Mouse (Mus musculus): ENCODE measurements around the gene Nr5a1. TPM values are rescaled to one million over a fixed set of nuclear protein-coding genes. Genes with fewer than 3 reads are reported as not detected.

The Nr5a1 gene
- total and polyA plus RNA-seq, 3 experiments, result 0.04 TPM; not detected in 2

DNA sequence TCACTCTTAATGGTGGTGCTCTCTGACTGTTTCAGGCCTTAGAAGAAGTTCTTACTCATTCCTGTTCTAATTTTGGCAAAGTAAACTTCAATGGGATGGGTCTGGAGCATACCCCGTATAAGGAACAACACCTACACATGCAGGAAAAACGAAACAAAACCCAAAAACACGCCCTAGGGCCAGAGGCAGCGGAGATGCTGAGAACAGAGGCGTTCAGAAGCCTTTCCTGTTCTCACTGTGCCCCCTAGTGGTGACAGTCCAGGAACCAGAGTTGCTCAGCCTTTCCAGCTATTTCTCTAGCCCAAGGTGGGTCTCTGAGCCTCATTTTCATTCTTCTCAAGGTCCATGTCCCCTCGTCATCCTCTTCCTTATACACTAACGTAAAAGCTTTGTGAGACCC, 25.1 kb upstream of the Nr5a1 start:
- in situ Hi-C loops (cut with MboI; ENCODE audit: low pct_ligation_motif_present, low pct_unique_long_range_greater_than_20kb, low sequenced_read_pairs), result no loop called here
- Histone ChIP-seq H3K4me2 (ENCODE audit: insufficient read depth, low read depth, poor library complexity, severe bottlenecking) (no peak overlapping the region), H3K9ac (ENCODE audit: insufficient read depth, low read depth) (no peak overlapping the region), H3K27me3 (replicated peaks) (no peaks in the 10 kb centered on the region), H3K4me1 (ENCODE audit: control insufficient read depth in 1 of 2, insufficient read depth in 2 of 2) (peaks cover 0 to 18% of the 10 kb centered on the region in 2 experiments; a peak in 3 of 4 replicates), H3K36me3 (replicated peaks in 1 of 2; ENCODE audit: control insufficient read depth in 1 of 2, insufficient read depth in 1 of 2, low read length in 1 of 2) (peaks cover 0 to 28% of the 10 kb centered on the region in 2 experiments), H3K4me3 (replicated peaks in 1 of 3; ENCODE audit: low read depth in 2 of 3, low read length in 2 of 3, poor library complexity in 1 of 3) (no peak overlapping the region), H3K27ac (ENCODE audit: insufficient read depth, low read depth) (no peak overlapping the region), H3K79me2 (replicated peaks; ENCODE audit: control insufficient read depth, extremely low read depth, insufficient read depth, poor library complexity, severe bottlenecking) (no peaks in the 10 kb centered on the region), H3K9me3 (replicated peaks; ENCODE audit: low read length) (no peaks in the 10 kb centered on the region)
- DNase-seq (ENCODE audit: extremely low read depth), result peak; percentile 84
- TF ChIP-seq SMC3 (IDR thresholded peaks at IDR 0.05; ENCODE audit: low read depth, low read length) (peak; percentile 77), SIN3A (IDR thresholded peaks at IDR 0.05; ENCODE audit: low read length) (no peak), JUND (conservative IDR thresholded peaks at IDR 0.05; ENCODE audit: low read depth, low read length) (0 out of 2 replicates have a peak, but pooled peaks have one; percentile 18), GABPA (IDR thresholded peaks at IDR 0.05; ENCODE audit: insufficient replicate concordance, low read depth, low read length) (no peak), ZMIZ1 (IDR thresholded peaks at IDR 0.05; ENCODE audit: low read depth, low read length) (no peak), CTCF (conservative IDR thresholded peaks at IDR 0.05 in 1 of 2, IDR thresholded peaks at IDR 0.05 in 1 of 2; ENCODE audit: low read depth in 2 of 2, low read length in 2 of 2) (peak; percentile 88 to 94), MAZ (IDR thresholded peaks at IDR 0.05; ENCODE audit: low read depth, low read length) (no peak), RAD21 (IDR thresholded peaks at IDR 0.05; ENCODE audit: low read depth, low read length) (peak; percentile 85), BHLHE40 (IDR thresholded peaks at IDR 0.05; ENCODE audit: low read depth, low read length) (no peak), ZC3H11A (IDR thresholded peaks at IDR 0.05; ENCODE audit: low read depth, low read length) (peak; percentile 16; the same call in 1 of the 2 replicates), PAX5 (IDR thresholded peaks at IDR 0.05; ENCODE audit: low read length) (no peak), RCOR1 (conservative IDR thresholded peaks at IDR 0.05; ENCODE audit: low read depth, low read length) (no peak), TCF12 (IDR thresholded peaks at IDR 0.05; ENCODE audit: low read depth, low read length) (no peak), IRF4 (IDR thresholded peaks at IDR 0.05; ENCODE audit: low read depth, low read length) (peak; percentile 39; the same call in 1 of the 2 replicates), USF2 (conservative IDR thresholded peaks at IDR 0.05; ENCODE audit: low read depth, low read length) (no peak), NELFE (IDR thresholded peaks at IDR 0.05; ENCODE audit: low read depth, low read length) (peak; percentile 25; the same call in 1 of the 2 replicates)
- dilution Hi-C loops (cut with MboI; ENCODE audit: extremely low pct_ligation_motif_present, extremely low pct_unique_long_range_greater_than_20kb, low sequenced_read_pairs), result no loop called here

DNA sequence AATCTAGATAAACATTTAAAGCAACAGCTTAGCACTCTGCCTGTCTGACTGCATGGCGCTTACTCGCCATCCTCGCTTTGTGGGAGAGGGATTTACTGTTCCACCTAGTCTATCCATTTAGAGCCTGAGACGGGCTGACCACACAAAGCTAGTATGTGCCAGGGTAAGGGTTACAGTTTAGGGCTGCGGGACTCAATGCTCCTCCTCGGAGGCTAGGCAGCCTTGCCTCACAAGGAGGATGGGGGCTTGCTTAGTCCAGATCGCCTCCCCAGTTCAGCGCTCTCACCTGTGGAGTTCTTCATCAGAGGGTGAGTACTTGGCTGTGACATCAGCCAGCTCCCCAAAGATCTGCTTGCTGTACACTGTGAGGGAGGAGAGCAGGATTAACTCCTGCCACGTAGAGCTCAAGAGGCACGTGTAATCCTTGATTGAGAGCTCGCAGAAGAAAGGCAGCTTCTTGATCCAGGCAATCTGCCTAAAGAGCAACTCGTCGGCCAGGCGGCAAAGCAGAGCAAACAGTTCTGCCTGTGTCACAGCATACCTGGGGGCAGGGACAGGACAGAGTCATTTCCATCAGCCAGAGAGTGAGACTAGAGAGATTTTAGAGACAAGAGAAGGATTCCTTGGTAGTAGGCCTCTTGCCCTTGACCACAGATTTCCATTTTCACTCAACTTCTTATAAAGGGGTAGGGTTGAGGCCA, 24.4 kb upstream of the Nr5a1 start:
- Histone ChIP-seq H3K4me3 (replicated peaks in 1 of 3; ENCODE audit: low read depth in 2 of 3, low read length in 2 of 3, poor library complexity in 1 of 3) (no peak overlapping the region), H3K9ac (ENCODE audit: insufficient read depth, low read depth) (no peak overlapping the region), H3K4me1 (ENCODE audit: control insufficient read depth in 1 of 2, insufficient read depth in 2 of 2) (peaks cover 0 to 18% of the 10 kb centered on the region in 2 experiments; a peak in 3 of 4 replicates), H3K9me3 (replicated peaks; ENCODE audit: low read length) (no peaks in the 10 kb centered on the region), H3K79me2 (replicated peaks; ENCODE audit: control insufficient read depth, extremely low read depth, insufficient read depth, poor library complexity, severe bottlenecking) (no peaks in the 10 kb centered on the region), H3K4me2 (ENCODE audit: insufficient read depth, low read depth, poor library complexity, severe bottlenecking) (no peak overlapping the region), H3K27me3 (replicated peaks) (no peaks in the 10 kb centered on the region), H3K36me3 (replicated peaks in 1 of 2; ENCODE audit: control insufficient read depth in 1 of 2, insufficient read depth in 1 of 2, low read length in 1 of 2) (peaks cover 0 to 32% of the 10 kb centered on the region in 2 experiments), H3K27ac (ENCODE audit: insufficient read depth, low read depth) (no peak overlapping the region)
- DNase-seq (ENCODE audit: extremely low read depth), result peak; percentile 4
- in situ Hi-C loops (cut with MboI; ENCODE audit: low pct_ligation_motif_present, low pct_unique_long_range_greater_than_20kb, low sequenced_read_pairs) (no loop called here), dilution Hi-C loops (cut with MboI; ENCODE audit: extremely low pct_ligation_motif_present, extremely low pct_unique_long_range_greater_than_20kb, low sequenced_read_pairs) (no loop called here)
- TF ChIP-seq USF2 (conservative IDR thresholded peaks at IDR 0.05; ENCODE audit: low read depth, low read length), result no peak
- TF ChIP-seq ZC3H11A (IDR thresholded peaks at IDR 0.05; ENCODE audit: low read depth, low read length), result no peak
- TF ChIP-seq PAX5 (IDR thresholded peaks at IDR 0.05; ENCODE audit: low read length), result no peak
- TF ChIP-seq BHLHE40 (IDR thresholded peaks at IDR 0.05; ENCODE audit: low read depth, low read length), result no peak
- TF ChIP-seq JUN (IDR thresholded peaks at IDR 0.05; ENCODE audit: insufficient read depth, low read depth, low read length), result no peak
- TF ChIP-seq MAX (IDR thresholded peaks at IDR 0.05; ENCODE audit: low read length), result no peak
- no peak for TF ChIP-seq JUND (conservative IDR thresholded peaks at IDR 0.05; ENCODE audit: low read depth, low read length)
- TF ChIP-seq MEF2A (IDR thresholded peaks at IDR 0.05; ENCODE audit: borderline replicate concordance, low read depth, low read length), result no peak
- TF ChIP-seq NELFE (IDR thresholded peaks at IDR 0.05; ENCODE audit: low read depth, low read length), result no peak
